Mouse (Mus musculus): ENCODE data around the gene Cacnb3.

Cacnb3 gene

DNA sequence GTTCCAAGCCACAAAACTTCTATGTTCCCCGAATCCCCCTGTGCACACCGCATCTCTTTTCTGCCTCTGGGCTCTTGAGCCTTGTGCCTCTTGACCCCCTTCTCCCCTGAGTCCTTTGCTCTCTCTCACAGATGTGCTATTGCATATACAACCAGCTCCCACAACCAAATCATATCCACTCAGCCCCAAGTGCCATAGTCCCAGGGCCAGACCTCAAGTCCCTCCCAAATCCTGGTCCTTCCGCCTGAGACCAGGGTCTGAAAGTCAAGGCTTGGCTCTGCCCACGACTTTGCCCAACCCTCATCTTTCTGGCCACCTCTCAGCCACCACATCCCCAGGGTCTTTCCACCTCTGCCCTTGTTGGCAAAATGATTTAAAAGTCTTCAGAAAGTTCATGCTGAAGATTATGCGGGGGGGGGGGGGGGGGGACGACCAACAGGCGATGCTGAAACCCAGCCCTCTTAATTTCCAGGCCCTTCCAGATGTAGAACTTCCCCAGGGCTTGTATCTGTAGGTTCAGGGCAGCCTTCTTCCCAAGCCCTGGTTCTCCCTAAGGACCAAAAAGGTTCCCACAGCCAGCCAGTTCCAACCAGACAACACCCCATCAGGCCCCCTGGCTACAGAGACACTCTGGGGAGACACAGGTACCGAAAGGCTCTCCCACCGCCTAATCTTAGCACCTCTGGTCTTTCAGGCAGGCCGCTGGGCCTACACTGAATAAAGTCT lies 22.4 kb upstream of the Cacnb3 start:
- in situ Hi-C loops (cut with MboI; ENCODE audit: unreplicated experiment in 2 of 2): loop anchor here in 1 of 2 experiments (25.0 kb wide), 1 partner anchor 221 kb away; the partner anchor contains the start of gene Olfr283

DNA sequence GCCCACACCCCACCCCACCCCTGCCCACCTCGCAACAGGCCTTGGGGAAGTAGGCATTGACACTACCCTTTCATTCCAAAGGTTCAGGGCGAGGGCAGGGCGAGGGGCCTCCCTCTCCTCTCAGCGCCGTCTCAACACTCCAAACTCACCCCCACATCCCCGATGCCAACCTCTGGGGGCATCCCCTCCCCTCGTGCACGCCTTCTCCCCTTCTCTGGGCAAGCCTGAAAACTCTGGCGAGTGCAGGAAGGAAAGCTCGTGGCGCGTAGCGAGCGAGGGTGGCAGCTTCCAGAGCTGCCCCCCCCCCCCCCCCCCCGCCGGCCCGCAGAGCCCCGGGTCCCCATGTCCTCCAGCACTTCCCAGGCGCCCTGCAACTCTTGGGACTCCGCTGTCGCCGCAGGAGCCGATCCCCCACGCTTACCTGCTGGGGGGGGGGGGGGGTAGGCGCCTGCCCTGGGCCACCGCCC lies 21.8 kb upstream of the Cacnb3 start:
- in situ Hi-C loops (cut with MboI; ENCODE audit: unreplicated experiment in 2 of 2): loop anchor here in 1 of 2 experiments (25.0 kb wide), 1 partner anchor 222 kb away; the partner anchor contains the start of gene Olfr283

DNA sequence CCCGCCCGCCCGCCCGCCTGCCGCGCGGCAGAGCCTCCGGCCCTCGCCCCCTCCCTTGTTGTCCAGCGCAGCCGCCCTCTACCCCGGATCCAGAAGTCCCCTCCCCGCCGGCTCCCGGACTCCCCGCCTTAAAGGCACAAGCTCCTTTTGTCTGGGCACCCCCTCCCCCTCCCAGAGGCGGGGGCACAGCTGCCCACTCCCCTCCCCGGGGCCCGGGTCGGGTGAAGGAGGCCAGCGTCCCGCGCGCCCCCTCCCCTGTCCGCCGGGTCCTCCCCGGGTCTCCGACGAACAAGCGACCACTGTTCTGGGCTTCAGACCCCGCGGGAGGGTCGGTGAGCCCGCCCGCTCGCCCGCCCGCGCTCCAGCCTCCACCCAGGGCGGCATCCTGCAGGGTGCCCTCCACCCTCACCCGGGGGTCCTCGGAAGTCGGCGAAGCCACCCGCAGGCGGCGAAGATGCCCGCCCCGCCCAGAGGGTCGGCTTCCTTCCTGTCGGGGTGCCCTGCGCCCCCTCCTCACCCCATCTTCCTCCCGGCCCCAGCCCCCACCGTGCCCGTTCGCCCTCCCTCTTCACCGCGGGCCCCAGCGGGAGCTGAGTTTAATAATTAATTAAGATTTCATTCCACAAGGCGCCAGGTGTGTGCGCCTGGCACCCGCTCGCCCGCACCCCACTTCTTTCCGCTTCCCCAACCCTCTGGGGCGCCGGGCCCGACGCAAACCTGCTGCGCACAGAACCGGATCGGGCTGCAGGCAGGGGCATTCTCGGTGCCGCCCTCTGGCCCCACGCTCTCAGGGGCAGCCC lies 21.1 kb upstream of the Cacnb3 start, which contains the start of gene Adcy6:
TSS of gene Adcy6 (minus strand) at position 746 of the 800 bp plus-strand sequence.
- in situ Hi-C loops (cut with MboI; ENCODE audit: unreplicated experiment in 2 of 2): loop anchor here (10.0 to 25.0 kb wide), 2 partner anchors 215 to 222 kb away; partner anchors contain the start of gene Olfr283 (in 1 of the 2)

DNA sequence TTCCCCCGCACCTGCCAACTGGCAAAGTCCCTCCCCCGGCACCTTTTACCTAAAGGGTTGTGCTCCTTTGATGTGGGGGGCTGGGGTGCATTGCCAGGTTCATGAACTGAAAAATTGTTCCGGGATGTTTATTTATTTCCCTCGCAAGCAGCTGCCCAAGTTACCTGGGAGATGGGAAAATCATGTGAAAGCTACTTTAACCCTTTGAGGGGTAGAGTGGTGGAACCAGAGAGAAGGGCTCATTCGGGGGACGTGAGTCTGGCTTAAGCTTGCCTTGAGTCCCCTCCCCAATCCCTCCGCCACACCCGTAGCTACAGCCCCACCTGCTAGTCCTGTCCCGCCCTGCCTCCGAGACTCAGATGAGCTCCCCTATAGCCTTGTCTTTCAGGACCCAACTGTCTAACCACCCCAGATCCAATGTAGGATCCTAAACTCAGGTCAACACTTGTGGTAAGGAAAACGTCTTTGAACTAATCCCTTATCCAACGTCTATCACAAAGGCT lies 20.5 kb upstream of the Cacnb3 start:
- in situ Hi-C loops (cut with MboI; ENCODE audit: unreplicated experiment in 2 of 2): loop anchor here (10.0 to 25.0 kb wide), 2 partner anchors 215 to 223 kb away; partner anchors contain the start of gene Olfr283 (in 1 of the 2)

DNA sequence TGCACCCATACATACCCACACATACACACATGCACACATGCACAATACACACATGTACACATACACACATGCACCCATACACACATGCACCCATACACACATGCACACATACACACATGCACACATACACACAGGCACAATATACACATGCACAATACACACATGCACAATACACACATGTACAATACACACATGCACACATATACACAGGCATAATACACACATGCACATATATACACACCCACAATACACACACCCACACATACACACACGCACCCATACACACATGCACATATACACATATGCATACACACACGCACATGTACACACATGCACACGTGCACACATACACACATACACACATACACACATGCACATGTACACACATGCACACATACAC lies 18.4 kb upstream of the Cacnb3 start:
- in situ Hi-C loops (cut with MboI; ENCODE audit: unreplicated experiment in 2 of 2): loop anchor here (10.0 to 25.0 kb wide), 2 partner anchors 217 to 225 kb away; partner anchors contain the start of gene Olfr283 (in 1 of the 2)

DNA sequence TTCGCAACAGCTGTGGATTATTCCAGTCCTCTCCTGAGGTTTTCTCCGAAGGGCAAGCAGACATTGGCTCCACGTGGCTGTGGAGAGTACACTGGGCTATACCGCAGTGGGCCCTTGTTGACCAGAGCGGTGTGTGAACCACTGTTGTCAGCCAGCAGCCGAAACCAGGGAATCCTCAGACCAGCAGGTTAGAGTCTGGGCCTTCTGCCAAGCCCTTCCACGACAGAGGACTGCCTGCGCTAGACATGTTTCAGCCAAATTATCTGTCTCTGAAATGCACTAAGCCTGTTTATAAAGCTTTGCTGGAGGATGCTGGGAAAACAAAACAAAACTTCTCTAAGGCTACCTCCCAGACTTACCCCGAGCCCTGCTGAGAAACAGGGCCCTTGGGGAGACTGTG lies 16.1 kb upstream of the Cacnb3 start:
- in situ Hi-C loops (cut with MboI; ENCODE audit: unreplicated experiment in 2 of 2): loop anchor here (10.0 to 25.0 kb wide), 2 partner anchors 220 to 227 kb away; partner anchors contain the start of gene Olfr283 (in 1 of the 2)

DNA sequence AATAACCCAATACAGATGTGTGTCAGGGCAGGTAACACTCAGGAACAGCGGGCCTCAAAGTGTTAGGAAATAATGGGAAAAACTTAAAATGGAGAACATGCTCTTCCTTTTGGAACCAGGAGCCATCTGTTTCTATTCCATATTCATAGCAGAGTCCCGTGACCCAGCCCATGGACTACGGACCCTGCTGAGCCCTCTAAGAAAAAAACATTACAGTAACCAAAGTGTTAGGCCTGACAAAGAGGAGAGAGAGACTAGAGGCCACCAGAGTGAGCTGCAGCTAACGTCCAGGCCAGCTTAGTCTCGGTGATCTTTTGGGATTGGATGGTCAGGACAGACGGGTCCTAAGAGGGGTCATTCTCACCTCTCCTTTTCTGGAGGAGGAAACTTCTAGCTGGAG lies 15.7 kb upstream of the Cacnb3 start:
- in situ Hi-C loops (cut with MboI; ENCODE audit: unreplicated experiment in 2 of 2): loop anchor here (5.0 to 25.0 kb wide), 4 partner anchors 33 to 228 kb away; partner anchors contain the start of gene Olfr283 (in 1 of the 2)

DNA sequence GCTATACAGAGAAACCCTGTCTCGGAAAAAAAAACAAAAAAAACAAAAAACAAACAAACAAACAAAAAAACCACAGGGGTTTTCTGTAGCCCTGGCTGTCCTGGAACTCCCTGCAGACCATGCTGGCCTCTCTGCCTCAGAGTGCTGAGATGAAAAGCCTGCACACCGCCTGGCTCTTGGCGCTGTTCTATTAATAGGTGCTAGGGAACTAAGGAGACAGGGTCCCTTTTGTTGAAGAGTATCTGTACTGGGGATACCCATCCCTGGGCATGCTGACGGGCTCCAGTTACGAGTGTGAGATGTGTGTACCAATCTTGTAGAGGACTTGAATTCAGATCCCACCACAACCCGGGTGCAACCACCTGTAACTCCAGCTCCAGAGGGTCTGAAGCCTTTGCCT lies 14.9 kb upstream of the Cacnb3 start:
- in situ Hi-C loops (cut with MboI; ENCODE audit: unreplicated experiment in 2 of 2): loop anchor here (5.0 to 25.0 kb wide), 4 partner anchors 33 to 228 kb away; partner anchors contain the start of gene Olfr283 (in 1 of the 2)

DNA sequence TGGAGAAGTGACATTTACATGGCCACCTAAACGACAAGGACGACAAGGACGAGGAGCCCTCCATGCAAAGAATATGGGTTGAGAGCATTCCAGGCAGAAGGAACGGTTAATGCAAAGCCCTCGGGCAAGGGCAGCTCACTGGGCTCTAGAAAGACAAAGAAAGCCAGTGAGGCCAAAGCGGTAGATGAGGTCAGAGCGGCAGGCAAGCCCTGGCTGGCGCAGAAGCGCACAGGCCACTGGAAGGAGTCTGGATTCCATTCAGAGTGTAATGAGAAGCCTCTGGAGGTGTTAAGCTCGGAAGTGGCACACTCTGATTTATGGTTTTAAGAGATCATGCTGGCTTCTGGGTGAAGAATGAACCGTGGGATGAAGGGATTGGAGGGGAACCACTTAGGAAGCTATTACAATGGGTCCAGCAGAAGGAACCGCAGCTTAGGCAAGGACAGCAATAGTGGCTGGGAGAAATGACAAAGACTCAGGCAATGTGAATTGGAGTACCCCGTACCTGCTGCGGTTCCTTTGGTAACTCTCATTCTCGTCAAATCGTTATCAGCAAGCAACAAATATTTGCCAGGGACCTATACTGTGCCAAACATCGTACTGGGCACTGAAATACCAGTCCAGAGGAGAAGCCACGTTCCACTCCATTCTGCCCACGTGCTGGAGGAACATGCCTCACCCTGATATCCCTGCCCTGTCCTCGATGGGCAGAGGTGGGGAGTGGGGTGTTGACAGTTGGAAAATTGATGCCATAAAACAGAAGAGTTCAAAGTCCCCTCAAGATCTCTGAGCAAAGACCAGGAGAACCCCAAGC lies 14.1 kb upstream of the Cacnb3 start:
- in situ Hi-C loops (cut with MboI; ENCODE audit: unreplicated experiment in 2 of 2): loop anchor here (5.0 to 25.0 kb wide), 4 partner anchors 34 to 229 kb away; partner anchors contain the start of gene Olfr283 (in 1 of the 2)

DNA sequence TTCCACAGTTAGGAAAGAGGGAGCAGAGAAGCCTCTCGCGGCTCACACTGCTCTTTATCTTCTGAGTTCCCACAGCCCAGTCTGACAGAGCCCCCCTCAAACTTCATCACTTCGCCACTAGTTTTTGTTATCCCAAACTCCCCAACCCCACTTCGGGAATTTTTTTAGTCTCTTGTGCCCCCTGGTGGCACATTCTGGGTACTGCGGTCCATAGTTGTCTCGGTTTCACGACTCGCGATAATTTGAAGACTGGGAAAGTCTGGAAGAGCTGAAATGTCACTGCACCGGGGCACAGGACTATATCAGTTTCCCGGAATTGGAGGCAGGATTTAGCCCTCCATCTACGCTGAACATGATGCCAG lies 13.5 kb upstream of the Cacnb3 start:
- in situ Hi-C loops (cut with MboI; ENCODE audit: unreplicated experiment in 2 of 2): loop anchor here (5.0 to 25.0 kb wide), 4 partner anchors 35 to 230 kb away; partner anchors contain the start of gene Olfr283 (in 1 of the 2)

DNA sequence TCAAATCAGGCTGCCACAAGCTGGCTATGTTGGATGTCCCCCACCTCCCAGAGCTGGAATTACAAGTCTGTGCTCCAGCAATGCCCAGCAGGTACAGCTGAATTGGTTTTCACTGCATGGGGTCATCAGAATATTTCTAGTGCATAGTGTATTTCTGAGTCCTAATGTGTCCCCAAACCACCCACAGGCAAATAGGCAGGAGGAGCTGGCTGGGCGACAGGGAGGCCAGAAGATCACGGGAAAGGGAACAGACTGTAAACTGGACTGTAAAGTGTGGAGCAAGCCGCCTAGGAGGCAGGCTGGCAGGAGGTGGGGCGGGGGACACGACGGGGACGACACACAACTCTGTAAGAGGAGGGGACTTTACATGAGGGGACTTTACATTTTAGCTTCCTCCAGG lies 8.4 kb upstream of the Cacnb3 start:
- in situ Hi-C loops (cut with MboI; ENCODE audit: unreplicated experiment in 2 of 2): loop anchor here in 1 of 2 experiments (25.0 kb wide), 1 partner anchor 235 kb away; the partner anchor contains the start of gene Olfr283

DNA sequence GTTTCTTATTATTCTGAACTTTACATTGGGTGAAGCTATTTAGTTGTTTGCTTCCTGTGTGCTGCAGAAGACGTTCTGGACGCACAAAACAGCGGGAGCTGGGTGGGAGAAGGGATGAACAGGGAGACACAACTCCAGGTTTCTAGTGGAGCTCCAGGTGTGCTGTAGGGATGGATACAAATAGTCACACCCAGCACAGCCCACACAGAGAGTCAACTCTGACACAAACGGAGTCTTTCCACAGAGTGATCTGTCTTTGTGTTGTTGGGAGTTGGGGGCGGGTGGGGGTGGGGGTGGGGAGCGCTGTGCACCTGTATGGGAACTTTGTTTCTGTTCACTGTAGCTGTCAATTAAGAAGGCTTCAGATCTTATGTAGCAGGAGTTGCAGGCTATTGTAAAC lies 7.9 kb upstream of the Cacnb3 start:
- in situ Hi-C loops (cut with MboI; ENCODE audit: unreplicated experiment in 2 of 2): loop anchor here in 1 of 2 experiments (25.0 kb wide), 1 partner anchor 235 kb away; the partner anchor contains the start of gene Olfr283

DNA sequence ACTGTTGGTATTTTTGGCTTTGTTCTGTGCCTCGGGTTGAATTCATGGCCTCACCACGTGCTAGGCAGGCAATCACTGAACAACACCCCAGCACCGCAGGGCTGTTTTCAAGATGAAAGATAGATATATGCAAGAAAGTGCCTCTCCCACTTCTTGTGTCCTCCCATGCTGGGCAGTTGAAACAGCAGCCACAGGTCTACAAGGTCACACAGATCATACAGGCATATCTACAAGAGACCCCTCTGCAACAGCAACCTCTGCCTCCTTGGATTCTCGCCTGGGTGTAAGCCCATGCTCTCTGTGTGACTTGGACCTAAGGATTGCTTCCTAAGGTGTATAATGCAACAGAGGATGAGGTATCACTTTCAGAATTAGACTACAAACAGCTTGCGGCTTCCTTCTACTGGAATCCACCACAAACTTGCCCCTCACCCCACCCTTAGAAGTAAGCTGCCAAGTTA lies 7.2 kb upstream of the Cacnb3 start:
- in situ Hi-C loops (cut with MboI; ENCODE audit: unreplicated experiment in 2 of 2): loop anchor here in 1 of 2 experiments (25.0 kb wide), 1 partner anchor 236 kb away; the partner anchor contains the start of gene Olfr283

DNA sequence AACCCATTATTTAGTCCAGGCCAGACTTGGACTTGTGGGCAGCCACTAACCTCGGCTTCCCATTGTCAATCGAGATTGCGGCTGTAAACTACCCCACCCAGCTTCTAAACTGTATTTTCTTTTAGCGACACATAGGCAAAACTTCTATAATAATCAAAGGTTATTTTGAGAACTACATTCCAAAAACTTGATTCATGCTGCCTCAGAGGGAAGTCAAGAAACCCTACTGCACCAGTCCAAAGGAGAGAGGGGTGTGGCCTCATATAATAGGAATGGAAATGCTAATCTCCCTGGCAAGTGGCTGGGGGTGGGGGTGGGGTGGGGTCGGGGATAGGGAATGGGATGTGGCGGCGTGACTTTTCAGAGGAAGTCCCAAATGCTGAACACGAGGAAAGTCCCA lies 4.6 kb upstream of the Cacnb3 start:
- in situ Hi-C loops (cut with MboI; ENCODE audit: unreplicated experiment in 2 of 2): no loop called here

DNA sequence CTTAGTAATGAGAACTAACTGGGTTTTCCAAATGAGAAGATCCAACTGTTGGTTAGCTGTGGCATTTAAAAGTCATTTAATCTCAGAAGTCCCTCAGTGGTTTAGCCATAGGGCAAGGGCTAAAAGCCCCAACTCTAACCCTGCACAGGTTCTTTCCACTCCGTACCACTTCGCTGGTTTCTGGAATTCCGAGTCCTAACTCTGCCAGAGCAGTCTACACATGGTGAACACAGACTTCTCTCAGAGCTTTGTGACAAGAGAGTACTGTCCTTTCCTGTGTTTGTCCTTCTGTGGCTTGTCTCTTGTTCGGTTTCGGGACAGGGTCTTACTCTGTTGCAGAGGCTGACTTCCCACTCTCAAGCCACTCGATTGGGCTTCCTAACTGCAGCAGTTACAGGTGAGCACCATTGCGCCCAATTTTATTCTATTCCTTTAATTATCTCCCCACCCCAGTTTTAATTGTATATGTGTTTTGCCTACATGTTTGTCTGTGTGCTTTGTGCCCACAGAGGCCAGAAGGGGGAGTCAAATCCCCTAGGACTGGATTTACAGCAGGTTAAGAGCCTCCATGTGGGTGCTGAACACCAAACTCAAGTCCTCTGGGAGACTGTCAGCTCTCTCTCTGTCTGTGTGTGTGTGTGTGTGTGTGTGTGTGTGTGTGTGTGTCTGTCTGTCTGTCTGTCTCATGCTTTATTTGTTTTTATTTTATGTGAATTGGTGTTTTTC lies 4.0 kb upstream of the Cacnb3 start:
- in situ Hi-C loops (cut with MboI; ENCODE audit: unreplicated experiment in 2 of 2): no loop called here

DNA sequence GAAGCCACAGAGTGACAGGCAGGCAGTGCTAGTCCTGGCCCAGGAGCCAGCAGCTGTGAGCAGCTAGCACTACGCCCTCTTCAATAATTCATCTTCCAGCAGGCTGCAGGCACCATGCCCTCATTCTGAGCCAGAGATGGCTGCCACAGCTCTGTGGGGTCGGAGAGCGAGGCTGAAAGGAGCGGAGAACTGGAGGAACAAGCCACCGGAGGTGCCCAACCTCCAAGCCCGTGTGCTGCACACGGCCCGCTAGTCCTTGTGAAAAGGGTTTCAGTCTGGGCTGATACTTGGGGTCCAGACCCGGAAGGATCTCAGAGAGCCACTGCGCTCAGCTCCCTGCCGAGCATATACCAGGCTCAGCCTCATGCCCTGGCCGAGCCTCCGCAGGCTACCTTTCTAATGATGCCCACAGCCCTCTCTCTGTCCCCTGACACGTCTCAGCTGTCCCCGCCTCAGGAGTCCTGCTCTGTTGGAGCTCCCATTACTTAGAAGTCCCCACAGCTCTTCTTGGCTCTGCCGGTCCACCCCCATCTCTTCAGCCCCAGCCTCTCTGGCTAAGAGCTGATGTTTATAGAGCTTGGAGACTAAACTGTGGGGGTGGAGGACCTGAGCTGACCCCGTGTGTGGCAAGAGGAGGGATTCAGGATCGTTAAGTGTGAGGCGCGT lies 1.9 kb upstream of the Cacnb3 start:
- in situ Hi-C loops (cut with MboI; ENCODE audit: unreplicated experiment in 2 of 2): no loop called here

DNA sequence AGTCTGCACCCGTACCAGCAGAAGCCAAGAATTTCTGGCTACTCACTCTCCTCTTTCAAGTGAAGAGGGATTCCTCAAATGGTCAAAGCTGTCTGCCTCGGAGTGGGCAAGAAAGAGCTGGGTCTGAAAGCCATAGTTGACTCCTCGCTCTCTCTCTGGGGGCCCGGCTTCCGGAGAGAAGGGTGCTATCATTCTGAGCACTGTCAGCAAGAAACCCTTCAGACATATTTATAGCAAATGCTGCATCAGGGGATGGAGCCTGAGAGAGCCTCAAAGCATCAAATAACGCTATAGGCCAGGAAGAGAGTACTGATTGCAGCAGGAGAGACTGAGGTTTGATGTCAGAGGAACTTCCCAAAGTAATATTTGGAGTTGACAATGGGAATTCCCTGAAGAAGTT lies 1.2 kb upstream of the Cacnb3 start:
- in situ Hi-C loops (cut with MboI; ENCODE audit: unreplicated experiment in 2 of 2): no loop called here

DNA sequence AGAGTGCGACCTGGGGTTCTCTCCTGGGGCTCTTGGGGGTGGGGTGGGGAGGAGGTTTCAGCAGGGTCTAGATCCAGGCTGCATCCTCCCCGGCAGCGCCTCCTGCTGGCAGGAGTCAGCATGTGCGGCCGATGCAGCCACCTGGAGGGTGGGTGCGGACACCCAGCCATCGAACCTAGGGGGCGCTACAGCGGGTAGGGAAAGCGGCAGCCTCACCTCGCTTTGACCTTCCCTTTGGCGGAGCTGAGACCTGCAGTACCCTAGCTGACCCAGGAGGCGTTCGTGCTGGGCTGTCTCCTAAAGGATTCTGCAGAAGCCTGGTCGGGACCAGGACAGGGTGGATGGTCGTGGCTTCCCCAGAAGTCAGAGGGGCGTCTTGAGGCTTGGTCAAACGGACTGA lies 853 bp downstream of the Cacnb3 start:
- in situ Hi-C loops (cut with MboI; ENCODE audit: unreplicated experiment in 2 of 2): no loop called here

Data from v-Abl transformed pro-B cells (cell line).